Mouse (Mus musculus) MEL (cell line): Measurements from ENCODE around the gene Cxcl12. TPM values are rescaled to one million over a fixed set of nuclear protein-coding genes. Genes with fewer than 3 reads are reported as not detected.

ENCODE experiments used
- DNase-seq: peaks from one replicate; pipeline ENCODE4 v3.0.0; 2011; ENCODE audit warnings: low read depth, low spot score
- H3K27ac ChIP-seq: 2 replicates; pipeline ENCODE4 v1.5.1; 2012; ENCODE audit warnings: low read depth, mild to moderate bottlenecking, control low read depth, low read length, moderate library complexity; ENCODE audit not compliant: control insufficient read depth
- H3K27me3 ChIP-seq, 2 experiments: fragments of 150-350 bp in 1 of 2; sonication (generic) in 1 of 2; 2 replicates each; pipeline ENCODE4 v1.6.1; 2012; ENCODE audit warnings: low read length in 2 of 2, mild to moderate bottlenecking in 2 of 2, improper control_type of control experiment in 1 of 2, moderate library complexity in 1 of 2; ENCODE audit not compliant: insufficient read depth in 2 of 2, control insufficient read depth in 1 of 2
- H3K36me3 ChIP-seq, 2 experiments: 2 replicates each; pipeline ENCODE4 v1.6.1; 2012 to 2014; ENCODE audit warnings: low read length in 2 of 2, improper control_type of control experiment in 1 of 2, inconsistent platforms in 1 of 2, mild to moderate bottlenecking in 1 of 2; ENCODE audit not compliant: insufficient read depth in 2 of 2, control insufficient read depth in 1 of 2
- H3K4me1 ChIP-seq, 2 experiments: fragments of 150-350 bp in 1 of 2; sonication (generic) in 1 of 2; 2 replicates each; pipeline ENCODE4 v1.6.1; 2012; ENCODE audit warnings: low read length in 2 of 2, improper control_type of control experiment in 1 of 2, mild to moderate bottlenecking in 1 of 2; ENCODE audit not compliant: insufficient read depth in 2 of 2, control insufficient read depth in 1 of 2
- H3K4me3 ChIP-seq, 2 experiments: fragments of 150-350 bp in 1 of 2; sonication (generic) in 1 of 2; 2 replicates each; pipeline ENCODE4 v1.5.1; 2012; ENCODE audit warnings: low read depth in 2 of 2, low read length in 2 of 2, mild to moderate bottlenecking in 2 of 2, moderate library complexity in 2 of 2, control low read depth in 1 of 2, improper control_type of control experiment in 1 of 2; ENCODE audit not compliant: control insufficient read depth in 1 of 2, insufficient read depth in 1 of 2
- H3K79me2 ChIP-seq: 2 replicates; pipeline ENCODE4 v1.6.1; 2012; ENCODE audit warnings: mild to moderate bottlenecking, low read length, moderate library complexity; ENCODE audit not compliant: control insufficient read depth, poor library complexity, insufficient read depth
- H3K9ac ChIP-seq: 2 replicates; pipeline ENCODE4 v1.6.1; 2012; ENCODE audit warnings: low read depth, mild to moderate bottlenecking, control low read depth, low read length, moderate library complexity; ENCODE audit not compliant: control insufficient read depth, poor library complexity, severe bottlenecking
- H3K9me3 ChIP-seq: fragments of 150-350 bp; sonication (generic); replicated peaks from 2 replicates; pipeline ENCODE4 v1.6.1; 2012; ENCODE audit warnings: mild to moderate bottlenecking, low read length, improper control_type of control experiment, moderate library complexity; ENCODE audit not compliant: insufficient read depth
- BHLHE40 ChIP-seq: IDR thresholded peaks from 2 replicates; pipeline ENCODE4 v1.6.1; 2012; ENCODE audit warnings: low read depth, mild to moderate bottlenecking, inconsistent platforms, low read length, improper control_type of control experiment, borderline replicate concordance
- CHD1 ChIP-seq: IDR thresholded peaks from 2 replicates; pipeline ENCODE4 v1.6.1; 2012; ENCODE audit warnings: low read depth, mild to moderate bottlenecking, inconsistent platforms, low read length, improper control_type of control experiment
- CHD2 ChIP-seq: IDR thresholded peaks from 2 replicates; pipeline ENCODE4 v1.6.1; 2011; ENCODE audit warnings: low read length, improper control_type of control experiment
- E2F4 ChIP-seq: IDR thresholded peaks from 2 replicates; pipeline ENCODE4 v1.6.1; 2011; ENCODE audit warnings: low read depth, low read length, improper control_type of control experiment, borderline replicate concordance
- EP300 ChIP-seq, 2 experiments: IDR thresholded peaks; 2 replicates each; pipeline ENCODE4 v1.6.1; 2011; ENCODE audit warnings: improper control_type of control experiment in 2 of 2, low read length in 2 of 2, low read depth in 1 of 2, mild to moderate bottlenecking in 1 of 2
- ETS1 ChIP-seq: IDR thresholded peaks from 2 replicates; pipeline ENCODE4 v1.6.1; 2012; ENCODE audit warnings: low read depth, mild to moderate bottlenecking, inconsistent platforms, low read length, improper control_type of control experiment, moderate library complexity
- GABPA ChIP-seq: IDR thresholded peaks from 2 replicates; pipeline ENCODE4 v1.6.1; 2012; ENCODE audit warnings: low read depth, mild to moderate bottlenecking, inconsistent platforms, low read length, improper control_type of control experiment, moderate library complexity
- GATA1 ChIP-seq: IDR thresholded peaks from 2 replicates; pipeline ENCODE4 v1.6.1; 2011; ENCODE audit warnings: low read depth, low read length, improper control_type of control experiment
- HCFC1 ChIP-seq: IDR thresholded peaks from 2 replicates; pipeline ENCODE4 v1.6.1; 2012; ENCODE audit warnings: low read depth, mild to moderate bottlenecking, inconsistent platforms, low read length, improper control_type of control experiment, moderate library complexity
- JUND ChIP-seq: IDR thresholded peaks from 2 replicates; pipeline ENCODE4 v1.6.1; 2011; ENCODE audit warnings: low read depth, mild to moderate bottlenecking, improper control_type of control experiment, low read length
- KAT2A ChIP-seq: conservative IDR thresholded peaks from 2 replicates; pipeline ENCODE4 v1.6.1; 2012; ENCODE audit warnings: low read depth, low read length, improper control_type of control experiment, inconsistent platforms
- MAFK ChIP-seq: IDR thresholded peaks from 2 replicates; pipeline ENCODE4 v1.6.1; 2011; ENCODE audit warnings: low read depth, mild to moderate bottlenecking, low read length, improper control_type of control experiment, borderline replicate concordance
- MAX ChIP-seq: IDR thresholded peaks from 2 replicates; pipeline ENCODE4 v1.6.1; 2011; ENCODE audit warnings: low read length, improper control_type of control experiment
- MEF2A ChIP-seq: IDR thresholded peaks from 2 replicates; pipeline ENCODE4 v1.6.1; 2014; ENCODE audit warnings: low read depth, mild to moderate bottlenecking, inconsistent platforms, low read length, improper control_type of control experiment; ENCODE audit not compliant: poor library complexity, insufficient replicate concordance, severe bottlenecking; ENCODE audit errors: extremely low read depth
- MXI1 ChIP-seq: IDR thresholded peaks from 2 replicates; pipeline ENCODE4 v1.6.1; 2011; ENCODE audit warnings: mild to moderate bottlenecking, low read depth, low read length, improper control_type of control experiment
- MYC ChIP-seq: IDR thresholded peaks from 2 replicates; pipeline ENCODE4 v1.6.1; 2011; ENCODE audit warnings: low read depth, mild to moderate bottlenecking, low read length, improper control_type of control experiment, moderate library complexity
- NELFE ChIP-seq: IDR thresholded peaks from 2 replicates; pipeline ENCODE4 v1.6.1; 2011; ENCODE audit warnings: low read depth, low read length, improper control_type of control experiment
- NRF1 ChIP-seq: IDR thresholded peaks from 2 replicates; pipeline ENCODE4 v1.6.1; 2014; ENCODE audit warnings: low read depth, mild to moderate bottlenecking, inconsistent platforms, low read length, improper control_type of control experiment, moderate library complexity; ENCODE audit not compliant: poor library complexity, insufficient read depth, severe bottlenecking
- POLR2A ChIP-seq, 2 experiments: IDR thresholded peaks; 2 replicates each; pipeline ENCODE4 v1.6.1; 2011 to 2012; ENCODE audit warnings: low read length in 2 of 2, mild to moderate bottlenecking in 2 of 2, control low read depth in 1 of 2, improper control_type of control experiment in 1 of 2, low read depth in 1 of 2, moderate library complexity in 1 of 2; ENCODE audit not compliant: control insufficient read depth in 1 of 2, insufficient read depth in 1 of 2, poor library complexity in 1 of 2
- POLR2AphosphoS2 ChIP-seq: IDR thresholded peaks from 2 replicates; pipeline ENCODE4 v1.6.1; 2011; ENCODE audit warnings: low read length, improper control_type of control experiment
- RCOR1 ChIP-seq: IDR thresholded peaks from 2 replicates; pipeline ENCODE4 v1.6.1; 2012; ENCODE audit warnings: low read depth, mild to moderate bottlenecking, inconsistent platforms, low read length, improper control_type of control experiment
- SMC3 ChIP-seq: IDR thresholded peaks from 2 replicates; pipeline ENCODE4 v1.6.1; 2011; ENCODE audit warnings: low read depth, low read length, improper control_type of control experiment
- TBP ChIP-seq: IDR thresholded peaks from 2 replicates; pipeline ENCODE4 v1.8.0; 2011; ENCODE audit warnings: low read depth, low read length, improper control_type of control experiment
- TCF12 ChIP-seq: IDR thresholded peaks from 2 replicates; pipeline ENCODE4 v1.6.1; 2014; ENCODE audit warnings: low read depth, mild to moderate bottlenecking, inconsistent platforms, low read length, improper control_type of control experiment, moderate library complexity
- UBTF ChIP-seq: IDR thresholded peaks from 2 replicates; pipeline ENCODE4 v1.6.1; 2012; ENCODE audit warnings: low read depth, mild to moderate bottlenecking, inconsistent platforms, low read length, improper control_type of control experiment, moderate library complexity, borderline replicate concordance; ENCODE audit not compliant: insufficient read depth
- ZKSCAN1 ChIP-seq: IDR thresholded peaks from 2 replicates; pipeline ENCODE4 v1.6.1; 2012; ENCODE audit warnings: low read depth, mild to moderate bottlenecking, inconsistent platforms, low read length, improper control_type of control experiment, moderate library complexity
- ZMIZ1 ChIP-seq: IDR thresholded peaks from 2 replicates; pipeline ENCODE4 v1.6.1; 2012; ENCODE audit warnings: low read depth, mild to moderate bottlenecking, inconsistent platforms, low read length, improper control_type of control experiment, moderate library complexity
- polyA plus RNA-seq, 2 experiments: library from polyadenylated mRNA; stranded (reverse) in 1 of 2; unstranded in 1 of 2; fragments of >175 nt in 1 of 2; fragments of >200 nt in 1 of 2; gene quantifications; 2 replicates each; pipeline versions ENCODE4 v1.2.1 to v1.2.4; 2012; ENCODE audit warnings: low replicate concordance in 2 of 2, low read depth in 1 of 2; ENCODE audit not compliant: insufficient read length in 2 of 2, insufficient read depth in 1 of 2, missing spikeins in 1 of 2
- total RNA-seq: library from RNA; depleted of rRNA; stranded (reverse); fragments of 300-350 nt; gene quantifications from 2 replicates; pipeline ENCODE4 v1.2.3, GENCODE M21; 2012; rRNA removed

The Cxcl12 gene
- total RNA-seq (not detected in 2 replicates), polyA plus RNA-seq (not detected)

GRCm38 (mm10) chr6:117168321-117169011 is at the start of gene Cxcl12:
Gene Cxcl12 (plus strand): TSS chr6:117168535.
- no peaks in the 10 kb centered on the region for H3K36me3 ChIP-seq
- H3K4me3 ChIP-seq, result no peak within 1 kb of the TSS
- TF ChIP-seq CHD1 (no peak), CHD2 (no peak), POLR2AphosphoS2 (no peak), NRF1 (no peak), ZMIZ1 (no peak), ZKSCAN1 (no peak), GABPA (no peak), BHLHE40 (no peak), E2F4 (no peak), POLR2A (IDR thresholded peaks at IDR 0.05; ENCODE audit: control insufficient read depth in 1 of 2, insufficient read depth in 1 of 2, low read depth in 1 of 2, low read length in 2 of 2, poor library complexity in 1 of 2) (no peak), MAFK (no peak), EP300 (IDR thresholded peaks at IDR 0.05; ENCODE audit: low read depth in 1 of 2, low read length in 2 of 2) (no peak), GATA1 (no peak), RCOR1 (no peak), TCF12 (no peak), HCFC1 (no peak), KAT2A (no peak), TBP (no peak), MXI1 (no peak), JUND (no peak)
- TF ChIP-seq, all 39 proteins: peak for 0
- Histone ChIP-seq H3K4me1 (no peaks in the 10 kb centered on the region), H3K27ac (no peak within 1 kb of the TSS), H3K9ac (no peak within 1 kb of the TSS), H3K79me2 (no peaks in the 10 kb centered on the region), H3K9me3 (no peaks in the 10 kb centered on the region), H3K27me3 (no peaks in the 10 kb centered on the region)
- DNase-seq, result no peak

GRCm38 (mm10) chr6:117122074-117122473 is 46.3 kb upstream of the Cxcl12 start:
- no peaks in the 10 kb centered on the region for H3K4me1 ChIP-seq
- no peak overlapping the region for H3K27ac ChIP-seq
- no peaks in the 10 kb centered on the region for H3K27me3 ChIP-seq
- H3K4me3 ChIP-seq, result no peak overlapping the region
- no peaks in the 10 kb centered on the region for H3K79me2 ChIP-seq
- no peak for TF ChIP-seq ZMIZ1
- no peak for TF ChIP-seq MXI1
- TF ChIP-seq TCF12, result no peak
- no peak for TF ChIP-seq HCFC1
- no peak for TF ChIP-seq NELFE
- no peak for TF ChIP-seq MAX
- TF ChIP-seq ETS1, result no peak
- TF ChIP-seq GATA1, result no peak
- TF ChIP-seq MYC, result no peak
- no peak for TF ChIP-seq MEF2A
- no peak for TF ChIP-seq SMC3
- no peak for TF ChIP-seq NRF1
- no peak for TF ChIP-seq CHD1
- TF ChIP-seq UBTF, result no peak
- TF ChIP-seq, all 39 proteins: peak for 0
- DNase-seq, result no peak
- H3K9me3 ChIP-seq, result no peaks in the 10 kb centered on the region
- no peak overlapping the region for H3K9ac ChIP-seq
- no peaks in the 10 kb centered on the region for H3K36me3 ChIP-seq
